Mouse (Mus musculus): ENCODE data around the gene Lhfp.

- TF ChIP-seq POLR2A (IDR thresholded peaks at IDR 0.05; ENCODE audit: insufficient read length, low read depth): no peak
- TF ChIP-seq USF1 (IDR thresholded peaks at IDR 0.05; ENCODE audit: low read depth): no peak
- no peak for TF ChIP-seq TCF3 (IDR thresholded peaks at IDR 0.05; ENCODE audit: insufficient read length, low read depth)
- no peak for TF ChIP-seq MYOD1 (IDR thresholded peaks at IDR 0.05; ENCODE audit: control insufficient read depth in 1 of 3, insufficient read length in 2 of 3, low read depth in 2 of 3)
Observed at GRCm38 (mm10) chr3:53074761-53075160, 33.4 kb downstream of the Lhfp start.

Data from myocyte (in vitro differentiated cells).